Mouse (Mus musculus) neural tube, embryonic 11.5 days (tissue): ENCODE measurements around the gene Ints7. TPM values are rescaled to one million over a fixed set of nuclear protein-coding genes. Genes with fewer than 3 reads are reported as not detected.

Experiments
- ATAC-seq: fragments of 200-750 bp; cut with Nextera tagmentation; 2 replicates; pipeline ENCODE4 v1.8.0; 2017; ENCODE audit warnings: moderate number of reproducible peaks, mild to moderate bottlenecking, moderate TSS enrichment, moderate library complexity; ENCODE audit not compliant: insufficient read depth, low FRiP score, low TSS enrichment
- DNase-seq: peaks from one replicate; pipeline ENCODE4 v3.0.0-alpha.2; 2015; ENCODE audit warnings: low spot score
- H3K27ac ChIP-seq: fragments of 300-500 bp; sonication (generic); 2 replicates; pipeline ENCODE4 v1.5.1; 2014; ENCODE audit warnings: low read depth, mild to moderate bottlenecking, low read length
- H3K27me3 ChIP-seq: fragments of 300-500 bp; sonication (generic); 2 replicates; pipeline ENCODE4 v1.6.1; 2014; ENCODE audit warnings: mild to moderate bottlenecking, low read length, mixed read lengths; ENCODE audit not compliant: control insufficient read depth, insufficient read depth
- H3K36me3 ChIP-seq: fragments of 300-500 bp; sonication (generic); 2 replicates; pipeline ENCODE4 v1.6.1; 2014; ENCODE audit warnings: mild to moderate bottlenecking, low read length, moderate library complexity, mixed read lengths; ENCODE audit not compliant: control insufficient read depth, insufficient read depth
- H3K4me1 ChIP-seq: fragments of 300-500 bp; sonication (generic); 2 replicates; pipeline ENCODE4 v1.6.1; 2014; ENCODE audit warnings: low read length, mixed read lengths; ENCODE audit not compliant: control insufficient read depth, insufficient read depth
- H3K4me2 ChIP-seq: fragments of 300-500 bp; sonication (generic); 2 replicates; pipeline ENCODE4 v1.6.1; 2014; ENCODE audit warnings: low read depth, mild to moderate bottlenecking, moderate library complexity
- H3K4me3 ChIP-seq: fragments of 300-500 bp; sonication (generic); 2 replicates; pipeline ENCODE4 v1.5.1; 2014; ENCODE audit warnings: low read depth, low read length
- H3K9ac ChIP-seq: fragments of 300-500 bp; sonication (generic); 2 replicates; pipeline ENCODE4 v1.6.1; 2014; ENCODE audit warnings: mild to moderate bottlenecking, low read length
- H3K9me3 ChIP-seq: fragments of 300-500 bp; sonication (generic); 2 replicates; pipeline ENCODE4 v1.6.1; 2016; ENCODE audit warnings: low read length; ENCODE audit not compliant: control insufficient read depth
- WGBS: fragments of 180-500 bp; shearing (Covaris S2); extraction: QIAGEN DNeasy Blood & Tissue Kit; methylation state at CpG from one replicate; pipeline ENCODE4 v1.1.7; 2014; 5-methylcytosine and 5-hydroxymethylcytosine counted together
- polyA plus RNA-seq: library from polyadenylated mRNA; unstranded; fragments of >200 nt; fragmentation: Nextera tagmentation; extraction: Ambion mirVana; gene quantifications from 2 replicates; pipeline ENCODE4 v1.2.1, GENCODE M21; 2014

Ints7 gene
- polyA plus RNA-seq, 1 experiment from 2014 or later = 60.2 TPM

- no peaks in the 10 kb centered on the region for H3K27me3 ChIP-seq
- no peak overlapping the region for H3K4me3 ChIP-seq
- H3K9ac ChIP-seq = no peak overlapping the region
- no peak overlapping the region for H3K4me2 ChIP-seq
- H3K36me3 ChIP-seq = peaks cover 26% of the 10 kb centered on the region
- ATAC-seq (no peak), DNase-seq (no peak)
- H3K9me3 ChIP-seq = no peaks in the 10 kb centered on the region
- WGBS = 84% methylated on average over 8 of the region's 8 CpGs
- no peak overlapping the region for H3K27ac ChIP-seq
- no peaks in the 10 kb centered on the region for H3K4me1 ChIP-seq
Measured at GRCm38 (mm10) chr1:191616245-191616644, 40.8 kb downstream of the Ints7 start.

DNA sequence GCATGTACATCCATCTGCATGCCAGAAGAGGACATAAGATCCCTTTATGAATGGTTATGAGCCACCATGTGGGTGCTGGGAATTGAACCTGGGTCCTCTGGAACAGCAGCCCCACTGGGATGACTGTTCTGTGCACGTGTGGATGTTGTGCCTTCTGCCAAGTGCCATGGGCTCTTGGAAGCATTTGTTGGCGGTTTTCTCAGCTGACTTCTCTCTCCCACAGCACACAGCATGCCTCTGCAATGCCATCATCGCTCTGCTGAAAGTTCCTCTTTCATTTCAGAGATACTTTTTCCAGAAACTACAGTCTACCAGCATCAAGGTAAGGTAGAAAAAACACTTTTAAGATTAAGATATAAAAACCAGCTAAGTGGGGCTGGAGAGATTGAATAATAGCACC, 42.2 kb downstream of the Ints7 start:
- WGBS = 90% methylated on average over 3 of the region's 3 CpGs
- no peak overlapping the region for H3K4me3 ChIP-seq
- H3K27me3 ChIP-seq = no peaks in the 10 kb centered on the region
- no peak for DNase-seq
- peaks cover 29% of the 10 kb centered on the region for H3K36me3 ChIP-seq
- no peaks in the 10 kb centered on the region for H3K4me1 ChIP-seq
- no peak for ATAC-seq
- no peak overlapping the region for H3K4me2 ChIP-seq
- H3K27ac ChIP-seq = no peak overlapping the region
- no peak overlapping the region for H3K9ac ChIP-seq
- H3K9me3 ChIP-seq = no peaks in the 10 kb centered on the region

DNA sequence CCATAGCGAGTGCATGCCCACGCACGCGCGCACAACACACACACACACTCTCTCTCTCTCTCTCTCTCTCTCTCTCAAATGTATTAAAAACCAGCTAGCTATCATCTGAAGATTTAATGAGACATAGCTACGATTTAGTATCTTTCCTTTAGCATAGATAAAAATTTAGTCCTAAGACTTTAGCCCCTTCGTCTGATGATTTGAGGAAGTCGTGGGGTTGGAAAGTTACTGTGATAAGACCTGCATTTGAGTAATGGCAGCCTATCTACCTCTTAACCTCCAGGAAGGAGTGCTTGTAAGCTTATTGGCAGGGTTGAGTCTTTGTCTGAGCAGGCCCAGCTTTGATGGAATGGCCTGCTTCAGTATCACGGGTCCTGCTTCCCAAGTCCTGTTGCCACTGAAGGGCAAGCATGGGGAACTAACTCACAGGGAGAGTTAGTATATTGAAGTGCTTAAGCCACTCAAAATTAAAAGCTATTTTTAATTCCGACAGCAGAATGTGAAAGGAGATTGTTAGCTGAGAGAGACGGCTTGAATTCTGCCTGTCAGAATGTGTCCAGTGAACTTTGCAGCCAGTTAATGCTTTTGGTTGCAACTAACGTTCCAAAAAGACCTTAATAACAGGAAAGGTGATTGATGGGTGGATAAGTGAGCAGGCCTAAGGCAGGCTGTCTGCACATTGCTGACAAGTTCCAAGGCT, 42.8 kb downstream of the Ints7 start:
- 93% methylated on average over 12 of the region's 12 CpGs for WGBS
- ATAC-seq (no peak), DNase-seq (no peak)
- Histone ChIP-seq H3K9me3 (no peaks in the 10 kb centered on the region), H3K4me3 (no peak overlapping the region), H3K4me1 (no peaks in the 10 kb centered on the region), H3K9ac (no peak overlapping the region), H3K27ac (no peak overlapping the region), H3K4me2 (no peak overlapping the region), H3K36me3 (peaks cover 27% of the 10 kb centered on the region), H3K27me3 (no peaks in the 10 kb centered on the region)

DNA sequence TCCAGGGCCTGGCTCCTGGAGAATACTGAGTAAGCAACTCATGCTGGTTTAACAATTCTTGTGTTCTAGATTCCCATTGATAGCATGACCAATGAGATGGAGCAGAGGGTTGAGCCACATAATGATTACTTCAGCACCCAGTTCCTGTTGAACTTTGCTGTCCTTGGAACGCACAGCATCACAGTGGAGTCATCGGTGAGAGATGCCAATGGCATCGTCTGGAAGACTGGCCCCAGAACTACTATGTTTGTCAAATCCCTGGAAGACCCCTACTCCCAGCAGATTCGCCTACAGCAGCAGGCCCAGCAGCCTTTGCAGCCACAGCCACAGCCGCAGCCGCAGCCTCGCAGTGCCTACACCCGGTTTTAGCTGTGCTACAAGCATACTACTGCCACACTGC, 45.7 kb downstream of the Ints7 start:
- Histone ChIP-seq H3K4me1 (no peaks in the 10 kb centered on the region; the same call in 1 of the 2 replicates), H3K4me3 (no peak overlapping the region), H3K4me2 (no peak overlapping the region), H3K36me3 (peaks cover 18% of the 10 kb centered on the region), H3K9ac (no peak overlapping the region), H3K27ac (no peak overlapping the region), H3K27me3 (no peaks in the 10 kb centered on the region), H3K9me3 (no peaks in the 10 kb centered on the region)
- ATAC-seq (no peak), DNase-seq (no peak)
- WGBS = 96% methylated on average over 8 of the region's 8 CpGs

DNA sequence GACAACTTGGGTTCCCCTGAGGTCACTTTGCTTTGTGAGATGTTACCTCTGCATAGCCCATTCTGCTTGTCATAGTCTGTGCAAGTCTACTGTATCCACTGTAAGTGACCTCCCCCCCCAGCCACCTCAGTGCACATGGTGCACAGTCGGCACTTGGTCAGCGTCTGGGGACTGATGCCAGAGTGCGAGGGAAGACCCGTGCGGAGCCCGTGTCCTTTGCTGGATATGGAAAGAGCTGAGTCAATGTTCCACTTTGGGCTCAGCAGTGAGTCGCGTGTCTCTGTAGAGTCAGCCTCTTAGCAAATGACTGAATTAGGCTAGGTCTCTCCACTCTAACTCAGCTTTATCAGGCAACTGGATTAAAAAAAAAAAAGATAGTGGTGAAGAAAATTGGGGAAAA, 47.4 kb downstream of the Ints7 start:
- peaks cover 12% of the 10 kb centered on the region for H3K36me3 ChIP-seq
- no peak overlapping the region for H3K27ac ChIP-seq
- WGBS = 95% methylated on average over 8 of the region's 8 CpGs
- H3K27me3 ChIP-seq = no peaks in the 10 kb centered on the region
- ATAC-seq = no peak
- H3K4me3 ChIP-seq = no peak overlapping the region
- H3K9ac ChIP-seq = no peak overlapping the region
- H3K9me3 ChIP-seq = no peaks in the 10 kb centered on the region
- no peaks in the 10 kb centered on the region; the same call in 1 of the 2 replicates for H3K4me1 ChIP-seq
- DNase-seq = no peak
- H3K4me2 ChIP-seq = no peak overlapping the region

- WGBS = 74% methylated on average over 6 of the region's 6 CpGs
- Histone ChIP-seq H3K4me2 (no peak overlapping the region), H3K4me3 (no peak overlapping the region), H3K27me3 (no peaks in the 10 kb centered on the region), H3K36me3 (peaks cover 7% of the 10 kb centered on the region), H3K9me3 (no peaks in the 10 kb centered on the region), H3K27ac (no peak overlapping the region), H3K9ac (no peak overlapping the region), H3K4me1 (no peaks in the 10 kb centered on the region; the same call in 1 of the 2 replicates)
- ATAC-seq (no peak), DNase-seq (no peak)
Measured at GRCm38 (mm10) chr1:191624492-191624891, 49.1 kb downstream of the Ints7 start.

GRCm38 (mm10) chr1:191625026-191625425, 49.6 kb downstream of the Ints7 start:
- Histone ChIP-seq H3K27me3 (no peaks in the 10 kb centered on the region), H3K9ac (no peak overlapping the region), H3K36me3 (peaks cover 7% of the 10 kb centered on the region), H3K4me3 (no peak overlapping the region), H3K9me3 (no peaks in the 10 kb centered on the region), H3K27ac (no peak overlapping the region), H3K4me1 (no peaks in the 10 kb centered on the region; the same call in 1 of the 2 replicates), H3K4me2 (no peak overlapping the region)
- no peak for ATAC-seq
- no peak for DNase-seq
- 72% methylated on average over 6 of the region's 6 CpGs for WGBS

DNA sequence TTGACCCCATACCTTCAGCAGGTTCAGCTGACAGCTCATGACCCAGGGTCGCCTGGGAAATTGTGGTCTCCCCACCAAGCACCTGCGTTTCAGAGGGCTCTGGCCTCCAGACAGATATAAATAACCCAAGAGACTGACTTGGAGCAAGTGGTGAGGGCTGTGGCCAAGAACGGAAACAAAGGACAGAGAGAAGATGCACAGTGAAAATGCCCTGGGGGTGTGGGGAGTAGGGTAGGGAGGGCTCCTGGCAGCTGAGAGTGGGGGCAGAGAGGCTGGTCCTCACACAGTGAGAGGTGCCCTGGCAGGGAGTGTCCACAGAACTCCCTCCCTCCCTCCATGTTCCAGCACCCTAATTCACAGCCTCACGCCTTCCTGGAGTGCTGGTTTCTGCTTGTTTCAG, 50.2 kb downstream of the Ints7 start:
- Histone ChIP-seq H3K36me3 (peaks cover 7% of the 10 kb centered on the region), H3K4me2 (no peak overlapping the region), H3K9ac (no peak overlapping the region), H3K9me3 (no peaks in the 10 kb centered on the region), H3K4me1 (no peaks in the 10 kb centered on the region; the same call in 1 of the 2 replicates), H3K27me3 (no peaks in the 10 kb centered on the region), H3K4me3 (no peak overlapping the region), H3K27ac (no peak overlapping the region)
- no peak for ATAC-seq
- 33% methylated on average over 4 of the region's 4 CpGs for WGBS
- no peak for DNase-seq

- WGBS = 46% methylated on average over 11 of the region's 11 CpGs
- Histone ChIP-seq H3K4me2 (no peak overlapping the region), H3K4me1 (no peaks in the 10 kb centered on the region; the same call in 1 of the 2 replicates), H3K27me3 (no peaks in the 10 kb centered on the region), H3K9me3 (no peaks in the 10 kb centered on the region), H3K27ac (no peak overlapping the region), H3K36me3 (no peaks in the 10 kb centered on the region), H3K4me3 (no peak overlapping the region), H3K9ac (no peak overlapping the region)
- no peak for ATAC-seq
- DNase-seq = no peak
Measured at GRCm38 (mm10) chr1:191628457-191629169, 53.2 kb downstream of the Ints7 start.
